Mouse (Mus musculus): ENCODE measurements at regions not wholly inside any gene's neighbourhood (a gene's known extent, or its start where the extent isn't known, plus 50 kb on each side); places are given as distances from the start of the nearest gene placed in this dataset.

DNA sequence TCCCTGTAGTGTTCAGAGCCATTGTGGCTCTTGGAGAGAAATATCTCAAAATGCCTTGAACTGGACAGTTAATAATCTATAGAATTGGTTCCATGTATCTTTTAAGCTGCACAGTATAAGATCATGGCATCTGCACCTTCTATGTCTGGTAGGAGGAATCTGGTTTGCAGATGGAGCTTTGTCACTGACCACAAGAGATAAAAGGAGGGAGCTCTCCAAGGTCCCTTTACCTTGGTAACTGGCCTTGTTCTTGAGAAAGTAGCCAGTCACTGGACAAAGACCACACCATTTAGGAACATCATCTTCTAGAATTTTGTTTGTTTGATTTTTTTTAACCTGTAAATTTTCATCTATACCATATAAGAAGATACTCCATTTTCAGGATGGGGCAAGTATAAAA, 52.5 kb upstream of the Plcb4 start:
- DNase-seq (ENCODE audit: extremely low spot score): no peak

Measured in embryo, embryonic 9.5 days (tissue).